In genomic region chr11:55209626-55210353, GRCm38 (mm10) we compare ENCODE assay signal across 20 mouse cellular contexts. TPM values are rescaled to one million over a fixed set of nuclear protein-coding genes. Genes with fewer than 3 reads are reported as not detected.
A peak's percentile ranks its signal among the peaks of the same experiment; 100 is the strongest.
DNase-seq lines count a peak whose midpoint lies in the region; ATAC-seq and TF ChIP-seq lines count a peak whose summit lies in the region.
"Had no signal": no experiment of that assay in that cellular context is flagged by ENCODE, and none has a peak within 500 bp of the region (broad histone marks: within the 10 kb centered on the region; RNA-seq: fewer than 3 reads in every experiment).

No protein-coding gene starts in this region.

- TF ChIP-seq CTCF in MEL (IDR thresholded peaks at IDR 0.05 in 2 of 3, conservative IDR thresholded peaks at IDR 0.05 in 1 of 3; ENCODE audit: control insufficient read depth in 1 of 3, insufficient read depth in 1 of 3, low read depth in 2 of 3, low read length in 3 of 3, poor library complexity in 1 of 3, severe bottlenecking in 1 of 3) = no peak

- no peak for TF ChIP-seq RAD21 in MEL (IDR thresholded peaks at IDR 0.05; ENCODE audit: low read depth, low read length)

- H3K4me1 ChIP-seq in kidney, embryonic 15.5 days = peaks cover 41% of the 10 kb centered on the region
- peaks cover 11 to 21% of the 10 kb centered on the region in 2 experiments for H3K4me1 ChIP-seq in MEL (ENCODE audit: control insufficient read depth in 1 of 2, insufficient read depth in 2 of 2, low read length in 2 of 2)
- H3K4me1 ChIP-seq in embryonic facial prominence, embryonic 13.5 days = peaks cover 25% of the 10 kb centered on the region

- no peak for TF ChIP-seq POLR2A in MEL (IDR thresholded peaks at IDR 0.05; ENCODE audit: control insufficient read depth in 1 of 2, insufficient read depth in 1 of 2, low read depth in 1 of 2, low read length in 2 of 2, poor library complexity in 1 of 2)

- no peaks in the 10 kb centered on the region for H3K27me3 ChIP-seq in kidney, embryonic 15.5 days
- no peaks in the 10 kb centered on the region for H3K27me3 ChIP-seq in MEL (ENCODE audit: control insufficient read depth in 1 of 2, insufficient read depth in 2 of 2, low read length in 2 of 2)
- H3K27me3 ChIP-seq in embryonic facial prominence, embryonic 13.5 days = no peaks in the 10 kb centered on the region
- H3K27me3 ChIP-seq: CH12.LX, Patski had no signal

- no peak overlapping the region for H3K4me3 ChIP-seq in kidney, embryonic 15.5 days (replicated peaks)
- H3K4me3 ChIP-seq in MEL (ENCODE audit: control insufficient read depth in 1 of 2, insufficient read depth in 1 of 2, low read depth in 2 of 2, low read length in 2 of 2) = no peak overlapping the region
- H3K4me3 ChIP-seq in embryonic facial prominence, embryonic 13.5 days = no peak overlapping the region
- H3K4me3 ChIP-seq in macrophage (ENCODE audit: inconsistent target) = no peak overlapping the region
- H3K4me3 ChIP-seq: erythroblast, embryonic 14.5 days had no signal

- TF ChIP-seq EP300 in MEL (IDR thresholded peaks at IDR 0.05; ENCODE audit: low read depth in 1 of 2, low read length in 2 of 2) = no peak

- H3K4me2 ChIP-seq in kidney, embryonic 15.5 days = no peak overlapping the region
- H3K4me2 ChIP-seq in embryonic facial prominence, embryonic 13.5 days = no peak overlapping the region

- no peak overlapping the region for H3K9ac ChIP-seq in kidney, embryonic 15.5 days
- H3K9ac ChIP-seq in MEL (ENCODE audit: control insufficient read depth, low read depth, low read length, poor library complexity, severe bottlenecking) = no peak overlapping the region
- no peak overlapping the region for H3K9ac ChIP-seq in embryonic facial prominence, embryonic 13.5 days

- ATAC-seq in kidney, embryonic 15.5 days (replicated peaks; ENCODE audit: low FRiP score) = peak; percentile 33; the same call in 1 of the 2 replicates
- no peak for ATAC-seq in embryonic facial prominence, embryonic 13.5 days (ENCODE audit: insufficient number of reproducible peaks, insufficient read depth, low FRiP score, low TSS enrichment, low read depth)
- ATAC-seq: hindbrain, embryonic 16.5 days; midbrain, embryonic 16.5 days; Patski had no signal

- peak overlapping the region; percentile 54; the same call in 1 of the 2 replicates for H3K27ac ChIP-seq in kidney, embryonic 15.5 days
- H3K27ac ChIP-seq in MEL (ENCODE audit: control insufficient read depth, low read depth, low read length) (no peak overlapping the region), macrophage (peak overlapping the region; percentile 96)
- peak overlapping the region; percentile 48; the same call in 1 of the 2 replicates for H3K27ac ChIP-seq in embryonic facial prominence, embryonic 13.5 days

- DNase-seq in kidney, postnatal 36 days = no peak
- peak; percentile 55 for DNase-seq in MEL (ENCODE audit: low read depth, low spot score)
- DNase-seq in heart, adult 9 months (ENCODE audit: low spot score in 2 of 2) = no peak
- DNase-seq in layer of hippocampus, postnatal 25 days (ENCODE audit: extremely low spot score in 1 of 2, low spot score in 1 of 2) = no peak
- DNase-seq: cerebellum, postnatal 25 days; gastrocnemius, postnatal 25 days; left cerebral cortex, postnatal 4 days; lung, postnatal 4 days; right cerebral cortex, postnatal 14 days had no signal

- no peaks in the 10 kb centered on the region for H3K9me3 ChIP-seq in kidney, embryonic 15.5 days (replicated peaks)
- no peaks in the 10 kb centered on the region for H3K9me3 ChIP-seq in MEL (replicated peaks; ENCODE audit: insufficient read depth, low read length)
- H3K9me3 ChIP-seq in embryonic facial prominence, embryonic 13.5 days = no peaks in the 10 kb centered on the region

- H3K79me2 ChIP-seq in MEL (ENCODE audit: control insufficient read depth, insufficient read depth, low read length, poor library complexity) = no peaks in the 10 kb centered on the region
- H3K79me2 ChIP-seq in macrophage (ENCODE audit: inconsistent target) = peaks cover 92% of the 10 kb centered on the region

- no peaks in the 10 kb centered on the region for H3K36me3 ChIP-seq in kidney, embryonic 15.5 days
- H3K36me3 ChIP-seq in MEL (ENCODE audit: control insufficient read depth in 1 of 2, insufficient read depth in 2 of 2, low read length in 2 of 2) (peaks cover 0 to 17% of the 10 kb centered on the region in 2 experiments; a peak in 2 of 4 replicates), macrophage (ENCODE audit: inconsistent target) (peaks cover 7% of the 10 kb centered on the region; the same call in 1 of the 2 replicates)
- H3K36me3 ChIP-seq in embryonic facial prominence, embryonic 13.5 days = no peaks in the 10 kb centered on the region

- 52% methylated on average over 6 of the region's 6 CpGs for WGBS in kidney, embryonic 15.5 days
- WGBS in embryonic facial prominence, embryonic 13.5 days = 72% methylated on average over 6 of the region's 6 CpGs
- 54% methylated on average over 6 of the region's 6 CpGs for WGBS in macrophage (ENCODE audit: missing documents)

TF ChIP-seq in MEL, 35 proteins besides CTCF, POLR2A, EP300 and RAD21:
- TF ChIP-seq MEF2A (IDR thresholded peaks at IDR 0.05; ENCODE audit: extremely low read depth, insufficient replicate concordance, low read depth, low read length, poor library complexity, severe bottlenecking) (no peak), RCOR1 (IDR thresholded peaks at IDR 0.05; ENCODE audit: low read depth, low read length) (no peak), E2F4 (IDR thresholded peaks at IDR 0.05; ENCODE audit: borderline replicate concordance, low read depth, low read length) (no peak), ZNF384 (IDR thresholded peaks at IDR 0.05; ENCODE audit: low read depth, low read length) (no peak)

RNA-seq across cellular contexts. Expression of gene Slc36a1, which starts 5.6 kb away (rescaled TPM):
- 1.5 and 3.1 TPM in 2 replicates for polyA plus RNA-seq in kidney, embryonic 15.5 days (2015; fragmentation: Nextera tagmentation; extraction: Ambion mirVana)
- 2.8 and 3.1 TPM in 2 replicates for total RNA-seq in MEL (2012; rRNA removed)
- polyA plus RNA-seq in MEL (2012; ENCODE audit: insufficient read depth in 1 of 2, insufficient read length in 2 of 2, low read depth in 1 of 2, low replicate concordance in 2 of 2, missing spikeins in 1 of 2) (1 to 10 TPM in 1 of 2 experiments, not detected in 1; 5.2 TPM), macrophage (2018) (21.5 to 45.5 TPM (median 25.9 TPM) in 3 replicates)
- 2.1 and 2.6 TPM in 2 replicates for polyA plus RNA-seq in embryonic facial prominence, embryonic 13.5 days (2015; fragmentation: Nextera tagmentation; extraction: Ambion mirVana)
- 100 to 1,000 TPM in 6 of 26 experiments, 10 to 100 TPM in 20; 22.2 to 165 (median 63.4) TPM for total RNA-seq in macrophage (2018; cell fraction: chromatin; rRNA removed)
- 10 to 100 TPM; 30.7 to 69.5 (median 50.9) TPM for total RNA-seq in macrophage (2018; cell fraction: cytosol; rRNA removed)
- total RNA-seq in macrophage (2018; cell fraction: nucleus; rRNA removed) = 100 to 1,000 TPM in 7 of 26 experiments, 10 to 100 TPM in 19; 30.2 to 153 (median 77.3) TPM
- 10 to 100 TPM; 59.3 to 61.5 TPM for total RNA-seq in layer of hippocampus, postnatal 25 days (2021)

RNA-seq across cellular contexts. Expression of gene Slc36a2, which starts 24.9 kb away (rescaled TPM):
- 0.83 and 2.4 TPM in 2 replicates for polyA plus RNA-seq in kidney, embryonic 15.5 days (2015; fragmentation: Nextera tagmentation; extraction: Ambion mirVana)
- total RNA-seq in MEL (2012; rRNA removed) = not detected in 2 replicates
- polyA plus RNA-seq in MEL (2012; ENCODE audit: insufficient read depth in 1 of 2, insufficient read length in 2 of 2, low read depth in 1 of 2, low replicate concordance in 2 of 2, missing spikeins in 1 of 2) (not detected), macrophage (2018) (0.12 TPM in 1 of 3 replicates, not detected in the others)
- polyA plus RNA-seq in embryonic facial prominence, embryonic 13.5 days (2015; fragmentation: Nextera tagmentation; extraction: Ambion mirVana) = 1.3 and 2.7 TPM in 2 replicates
- not detected for total RNA-seq in macrophage (2018; cell fraction: chromatin; rRNA removed)
- total RNA-seq in macrophage (2018; cell fraction: cytosol; rRNA removed) = under 1 TPM in 1 of 26 experiments, not detected in 25; 0.09 TPM
- under 1 TPM in 1 of 26 experiments, not detected in 25; 0.24 TPM for total RNA-seq in macrophage (2018; cell fraction: nucleus; rRNA removed)
- total RNA-seq in layer of hippocampus, postnatal 25 days (2021) = under 1 TPM in 1 of 2 experiments, not detected in 1; 0.10 TPM
- total RNA-seq: neutrophil, adult 5-6 weeks had no signal

RNA-seq across cellular contexts. Expression of gene Slc36a3, which starts 58.3 kb away (rescaled TPM):
- not detected in 2 replicates for polyA plus RNA-seq in kidney, embryonic 15.5 days (2015; fragmentation: Nextera tagmentation; extraction: Ambion mirVana)
- total RNA-seq in MEL (2012; rRNA removed) = 0.12 and 0.13 TPM in 2 replicates
- under 1 TPM in 1 of 2 experiments, not detected in 1; 0.15 TPM for polyA plus RNA-seq in MEL (2012; ENCODE audit: insufficient read depth in 1 of 2, insufficient read length in 2 of 2, low read depth in 1 of 2, low replicate concordance in 2 of 2, missing spikeins in 1 of 2)
- not detected in 2 replicates for polyA plus RNA-seq in embryonic facial prominence, embryonic 13.5 days (2015; fragmentation: Nextera tagmentation; extraction: Ambion mirVana)
- under 1 TPM in 10 of 26 experiments, not detected in 16; 0.32 to 0.78 (median 0.54) TPM for total RNA-seq in macrophage (2018; cell fraction: chromatin; rRNA removed)
- total RNA-seq in macrophage (2018; cell fraction: cytosol; rRNA removed) = under 1 TPM in 22 of 26 experiments, not detected in 4; 0.09 to 0.37 (median 0.22) TPM
- under 1 TPM in 9 of 26 experiments, not detected in 17; 0.29 to 0.54 (median 0.36) TPM for total RNA-seq in macrophage (2018; cell fraction: nucleus; rRNA removed)
- 0.10 TPM in 1 of 3 replicates, not detected in the others for polyA plus RNA-seq in macrophage (2018)
- total RNA-seq in layer of hippocampus, postnatal 25 days (2021) = not detected
- total RNA-seq: adrenal gland, adult 18-20 months; gastrocnemius, postnatal 25 days; left cerebral cortex, postnatal 4 days had no signal
- polyA plus RNA-seq: erythroblast, embryonic 14.5 days; heart, embryonic 16.5 days; hindbrain, embryonic 16.5 days; midbrain, embryonic 16.5 days; Patski had no signal
